Mouse (Mus musculus) induced T-regulatory cell, adult 2 months (primary cell): ENCODE measurements around the gene Dnajc5.

Experiments
- DNase-seq: peaks from one replicate; pipeline ENCODE4 v3.0.0-alpha.2; 2012; ENCODE audit warnings: low read depth

Dnajc5 gene

DNA sequence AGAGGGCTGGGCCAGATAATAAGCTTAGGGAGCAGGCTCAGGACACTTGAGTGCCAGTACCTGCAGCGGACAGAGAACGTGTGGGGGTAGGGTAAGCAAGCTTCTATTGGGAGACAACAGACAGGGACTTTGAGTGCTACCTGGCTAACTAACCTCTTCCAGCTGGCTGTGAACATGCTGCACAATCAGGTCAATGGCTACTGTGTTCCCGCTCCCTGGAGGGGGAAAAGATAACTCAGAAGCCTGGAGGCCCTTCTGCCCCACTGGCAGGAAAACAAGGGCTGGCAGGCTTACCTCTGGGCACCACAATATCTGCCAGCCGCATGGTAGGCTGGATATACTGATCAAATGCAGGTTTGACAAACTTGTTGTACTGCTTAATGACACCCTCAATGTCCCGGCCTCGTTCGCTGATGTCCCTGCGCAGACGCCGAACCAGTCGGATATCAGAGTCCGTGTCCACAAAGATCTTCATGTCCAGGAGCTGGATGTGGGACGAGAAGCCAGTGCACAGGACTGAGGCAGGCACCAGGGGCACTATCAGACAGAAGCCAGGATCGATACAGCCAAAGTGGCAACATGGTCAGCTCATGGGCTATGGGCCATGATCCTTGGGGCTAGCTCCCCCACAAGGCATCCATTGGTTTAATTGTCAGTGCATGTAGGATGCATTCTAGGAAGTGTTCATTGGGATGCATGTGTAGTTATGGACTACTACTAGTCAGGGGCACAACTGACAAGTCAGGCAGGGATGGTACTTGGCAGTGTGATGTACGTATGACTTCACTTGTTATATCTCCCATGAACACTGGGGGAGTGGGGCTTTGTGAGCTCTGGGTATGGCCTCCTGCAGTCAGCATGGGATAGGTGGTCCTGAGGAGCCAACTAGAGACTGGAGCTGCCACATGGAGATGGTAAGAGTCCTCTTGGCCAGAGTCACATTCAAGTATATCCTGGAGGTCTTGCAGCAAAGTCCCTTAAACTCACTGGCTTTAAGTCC is 52.9 kb downstream of the Dnajc5 start:
- no peak for DNase-seq

DNA sequence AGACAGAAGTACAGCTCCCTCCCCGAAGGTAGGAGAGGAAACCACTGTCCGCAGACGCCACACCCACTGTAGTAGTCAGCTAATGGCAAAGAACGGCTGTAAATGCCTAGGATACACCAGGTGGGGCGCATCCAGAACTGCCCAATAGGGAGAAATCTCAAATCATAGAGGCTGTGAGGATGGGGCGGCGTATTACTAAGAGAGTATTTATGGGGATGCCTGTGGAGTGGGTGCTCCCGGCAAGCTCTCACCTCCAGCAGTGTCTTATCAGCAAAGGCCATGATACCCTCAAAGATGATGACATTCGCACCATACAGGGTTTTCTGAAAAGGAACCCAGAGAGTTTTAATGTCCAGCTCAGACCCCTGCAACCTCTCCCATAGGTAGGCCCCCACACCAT is 53.7 kb downstream of the Dnajc5 start:
- DNase-seq, result no peak

DNA sequence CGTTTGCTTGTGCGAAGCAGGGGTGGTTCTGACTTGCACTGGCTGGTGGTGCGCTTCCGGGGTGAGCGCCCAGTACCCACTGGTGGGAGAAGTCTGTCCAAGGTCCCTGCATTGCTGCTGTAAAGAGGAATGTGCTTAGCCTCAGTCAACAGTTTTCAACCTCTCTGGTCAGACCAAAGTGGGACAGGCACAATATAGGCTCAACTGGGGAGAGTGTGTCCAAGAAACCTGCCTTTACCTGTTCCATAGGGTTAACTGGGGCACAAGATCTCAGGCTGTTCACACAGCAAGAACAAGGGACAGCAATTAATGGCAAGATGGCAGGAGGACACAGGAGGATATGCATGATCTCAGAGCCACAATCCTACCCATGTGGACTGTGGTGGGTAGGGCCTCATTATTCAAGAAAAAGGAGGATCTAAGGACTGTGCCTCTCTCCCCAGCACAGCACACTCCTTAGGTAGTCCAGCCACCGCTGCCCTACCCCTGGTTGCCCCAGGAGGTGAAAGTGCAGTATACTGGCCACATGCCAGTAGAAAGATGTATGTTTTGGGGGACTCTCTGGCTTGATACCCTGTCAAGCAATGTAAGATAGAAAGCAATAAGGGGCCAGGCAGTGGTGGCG is 54.7 kb downstream of the Dnajc5 start:
- no peak for DNase-seq

DNA sequence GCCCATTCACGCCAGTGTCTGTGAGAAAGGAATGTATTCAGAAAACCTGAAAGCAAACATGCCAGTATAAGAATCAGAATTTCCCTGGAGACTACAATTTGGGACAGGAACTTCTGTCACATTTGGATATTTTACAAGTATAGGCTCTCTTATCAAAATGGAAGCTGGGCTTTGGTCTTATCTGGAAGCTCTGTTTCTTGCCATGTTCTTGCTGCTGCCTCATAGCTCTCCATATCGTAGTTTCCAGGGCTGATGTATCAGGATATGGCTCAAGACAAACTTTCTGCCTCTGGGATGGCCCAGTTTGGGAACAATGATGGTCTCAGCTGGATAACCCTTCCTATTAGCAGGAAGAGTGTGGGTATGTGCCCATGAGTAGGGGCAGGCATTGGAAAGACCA is 56.3 kb downstream of the Dnajc5 start:
- no peak for DNase-seq

DNA sequence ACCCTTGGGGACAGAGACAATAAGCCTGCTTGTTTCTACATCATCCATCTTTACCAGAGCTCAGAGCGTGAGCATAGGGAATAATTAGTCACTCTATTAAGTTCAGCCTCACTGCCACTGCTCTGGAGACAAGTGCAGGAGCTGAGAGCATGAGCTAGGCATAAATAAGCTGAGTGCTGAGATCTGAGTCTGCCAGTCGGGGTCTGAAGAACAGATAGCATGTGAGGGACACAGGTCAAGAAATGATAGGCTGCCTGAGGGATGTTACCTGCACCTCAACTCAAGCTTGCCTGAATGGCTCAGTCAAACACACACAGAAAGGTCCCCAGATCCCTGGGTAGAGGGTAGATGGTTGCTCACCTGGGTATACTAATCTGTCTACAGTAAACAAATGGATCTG is 56.8 kb downstream of the Dnajc5 start:
- DNase-seq, result no peak

DNA sequence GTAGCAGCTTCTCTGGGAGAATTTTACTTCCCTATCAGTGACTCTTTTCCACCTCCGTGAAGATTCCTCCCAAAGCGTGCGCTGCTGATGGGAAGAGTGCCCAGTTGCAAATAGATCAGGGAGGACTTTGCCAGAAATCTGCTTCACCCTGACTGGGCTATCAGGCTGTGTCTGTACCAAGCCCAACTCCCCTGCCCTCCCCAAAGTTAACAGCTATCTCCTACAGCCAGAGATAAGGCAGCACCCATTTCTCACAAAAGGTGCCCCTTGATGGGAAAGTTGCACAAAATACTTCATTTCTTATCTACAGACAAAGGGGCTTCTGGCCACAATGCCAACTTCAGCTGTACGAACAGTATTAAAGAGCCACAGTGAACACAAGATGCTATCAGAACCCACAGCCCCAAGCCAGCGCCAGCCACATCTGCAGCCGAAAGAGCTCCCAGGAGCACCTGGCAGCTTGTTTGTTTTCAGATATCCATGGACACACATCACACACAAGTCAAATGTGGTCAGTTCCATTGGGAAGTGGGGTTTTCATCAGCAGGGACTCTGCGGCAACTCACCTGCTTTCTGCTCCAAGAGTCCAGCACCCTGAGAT is 57.8 kb downstream of the Dnajc5 start:
- no peak for DNase-seq

DNA sequence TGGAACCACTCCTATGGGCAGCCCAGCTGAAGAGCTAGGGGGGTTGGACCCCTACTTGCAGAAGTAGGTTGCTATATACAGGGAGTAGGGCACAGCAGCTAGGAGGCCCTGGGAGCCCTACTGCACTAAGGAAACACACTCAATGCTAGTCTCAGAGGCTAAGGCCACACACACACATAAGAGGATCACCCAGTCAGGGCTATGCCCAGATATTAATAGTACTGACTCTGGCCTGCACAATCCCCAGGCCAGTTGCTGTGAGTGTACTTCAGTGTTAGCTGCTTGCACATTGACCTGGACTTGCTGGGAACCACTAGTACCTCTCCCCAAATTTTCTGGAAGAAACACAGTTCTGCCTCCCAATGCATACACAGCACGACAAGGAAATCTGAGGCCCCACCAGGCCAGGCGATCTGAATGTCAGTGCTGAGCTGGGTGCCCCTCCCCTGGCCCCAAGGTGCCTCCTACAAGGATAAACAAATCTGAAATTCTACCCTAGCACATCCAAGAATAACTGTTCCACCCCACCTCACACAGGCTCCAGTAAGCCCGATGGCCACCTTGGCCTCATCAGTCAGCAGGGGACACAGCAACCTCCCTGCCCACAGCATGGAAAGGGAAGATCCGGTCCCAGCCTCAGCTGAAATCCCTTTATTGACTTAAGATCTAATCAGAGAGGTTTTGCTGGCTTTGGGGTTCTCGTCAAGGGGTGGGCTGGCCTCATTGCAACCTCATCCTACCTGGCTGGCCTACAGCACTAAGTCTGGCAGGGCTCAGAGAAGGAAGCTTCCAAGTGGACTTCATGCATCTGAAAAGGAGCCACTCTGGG is 58.7 kb downstream of the Dnajc5 start:
- no peak for DNase-seq

DNA sequence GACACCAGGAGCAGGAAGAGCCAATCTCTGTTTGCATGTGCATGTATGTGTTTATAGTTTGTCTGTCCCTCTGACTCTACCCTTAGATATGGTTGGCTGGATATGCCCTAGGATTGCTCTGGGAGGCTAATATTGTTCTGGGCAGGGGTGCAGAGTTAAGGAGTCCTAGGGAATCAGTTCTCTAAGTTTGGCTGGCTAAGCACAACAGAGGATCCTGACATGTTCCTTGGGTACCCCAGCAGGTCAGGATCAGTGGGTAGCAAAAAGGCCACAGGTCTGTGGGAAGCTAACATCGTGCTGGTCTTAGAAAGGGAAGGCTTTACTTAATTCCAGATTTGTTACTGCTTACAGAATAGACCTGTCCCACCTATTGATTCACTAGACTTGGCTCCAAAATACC is 59.4 kb downstream of the Dnajc5 start:
- no peak for DNase-seq

DNA sequence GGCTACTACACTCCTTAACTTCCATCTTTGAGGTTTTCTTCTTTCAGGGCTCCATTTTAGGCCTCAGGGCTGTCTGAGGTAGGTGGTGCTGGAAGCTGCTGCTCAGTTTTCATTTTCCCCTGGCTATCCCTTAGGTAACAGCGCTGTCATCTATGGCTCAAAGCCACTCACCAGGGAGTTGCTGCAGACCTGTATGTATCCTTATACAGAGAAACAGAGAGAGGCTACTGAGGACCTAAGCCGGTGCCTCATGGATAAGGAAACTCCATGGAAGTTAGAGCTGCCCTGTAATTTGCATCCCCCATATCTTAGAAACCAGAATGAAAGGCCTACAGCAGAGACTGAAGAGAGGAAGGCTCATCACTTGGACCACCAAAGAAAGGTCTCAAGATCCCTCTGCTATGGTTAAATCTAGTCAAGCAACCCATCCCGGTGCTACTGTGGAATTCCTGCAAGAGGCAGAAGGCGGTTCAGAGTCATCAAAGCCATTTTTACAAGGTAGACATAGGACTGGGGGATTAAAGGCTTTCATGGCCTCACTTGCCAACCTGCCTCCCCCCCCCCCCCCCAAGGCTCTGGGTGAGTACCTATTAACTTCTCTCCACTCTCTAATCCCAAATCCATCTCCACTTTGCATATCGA is 60.0 kb downstream of the Dnajc5 start:
- DNase-seq, result no peak

DNA sequence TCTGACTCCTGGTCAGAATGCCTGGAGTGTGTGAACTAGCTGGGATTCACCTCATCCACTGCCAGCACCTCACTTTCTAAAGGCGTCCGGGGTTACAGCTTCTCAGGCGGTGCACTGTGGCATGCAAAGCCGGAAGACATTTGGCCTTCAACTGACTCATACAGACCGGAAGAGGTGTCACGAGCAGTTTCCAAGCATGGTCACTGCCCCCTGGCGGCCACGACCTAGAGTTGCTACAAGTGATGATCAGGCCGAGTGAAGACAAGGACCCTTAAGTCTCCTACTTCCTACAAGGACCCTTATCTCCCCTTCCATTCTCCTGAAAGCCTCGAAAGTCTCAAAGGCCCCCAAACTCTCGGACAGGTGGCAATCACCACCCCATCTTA is 60.7 kb downstream of the Dnajc5 start:
- peak; percentile 95 for DNase-seq

DNA sequence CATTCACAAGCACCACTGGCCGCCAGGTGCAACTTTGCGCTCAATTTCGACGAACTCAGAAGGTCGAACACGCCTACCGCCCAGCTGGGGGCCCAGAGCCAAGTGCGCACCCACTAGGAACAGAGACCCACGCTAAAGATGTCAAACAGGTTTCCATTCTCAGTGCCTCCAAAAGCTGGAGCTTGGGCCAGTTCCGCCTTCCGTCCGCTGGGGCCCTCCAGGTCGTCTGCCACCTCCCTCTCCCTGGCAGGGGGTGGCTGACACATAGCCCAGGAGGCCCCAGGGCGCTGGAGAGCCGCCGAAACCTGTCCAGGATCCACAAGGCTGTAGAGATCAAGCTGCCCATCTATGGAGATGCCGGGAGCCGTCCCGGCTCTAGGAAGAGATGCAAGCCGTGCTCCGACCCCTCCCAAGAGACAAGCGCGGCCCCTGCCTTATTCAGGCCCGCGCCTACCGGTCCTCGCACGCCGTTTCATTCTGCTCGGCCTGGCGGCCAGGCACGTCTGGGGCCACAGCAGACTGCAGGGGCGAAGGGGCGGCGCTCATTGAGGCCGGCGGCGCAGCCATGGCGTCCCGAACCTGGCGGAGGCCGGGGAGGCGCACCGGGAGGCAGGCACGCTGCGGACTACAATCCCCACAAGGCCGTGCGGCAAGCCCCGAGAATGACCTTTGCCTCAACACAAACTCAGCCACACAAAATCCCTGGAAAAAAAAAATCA is 61.3 kb downstream of the Dnajc5 start:
- peak; percentile 86 for DNase-seq

DNA sequence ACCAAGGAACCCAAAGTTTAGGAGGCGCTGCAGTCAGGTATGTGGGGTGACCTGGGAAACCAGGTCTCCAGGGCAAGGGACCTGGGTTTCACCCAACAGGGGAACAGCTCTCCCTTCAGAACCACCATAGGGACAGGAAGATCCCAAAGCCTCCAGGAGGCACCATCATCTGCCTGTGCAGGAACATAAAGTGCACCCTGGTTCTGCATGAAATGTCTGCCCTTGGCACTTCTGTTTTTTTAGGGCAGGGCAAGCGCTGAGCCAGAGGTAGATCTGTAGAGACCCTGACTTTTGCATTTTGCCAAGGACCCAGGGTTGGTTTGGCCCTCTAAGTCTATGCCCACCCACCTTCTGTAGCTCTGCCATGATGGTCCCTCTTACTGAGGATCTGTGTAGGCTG is 62.1 kb downstream of the Dnajc5 start:
- DNase-seq, result no peak

DNA sequence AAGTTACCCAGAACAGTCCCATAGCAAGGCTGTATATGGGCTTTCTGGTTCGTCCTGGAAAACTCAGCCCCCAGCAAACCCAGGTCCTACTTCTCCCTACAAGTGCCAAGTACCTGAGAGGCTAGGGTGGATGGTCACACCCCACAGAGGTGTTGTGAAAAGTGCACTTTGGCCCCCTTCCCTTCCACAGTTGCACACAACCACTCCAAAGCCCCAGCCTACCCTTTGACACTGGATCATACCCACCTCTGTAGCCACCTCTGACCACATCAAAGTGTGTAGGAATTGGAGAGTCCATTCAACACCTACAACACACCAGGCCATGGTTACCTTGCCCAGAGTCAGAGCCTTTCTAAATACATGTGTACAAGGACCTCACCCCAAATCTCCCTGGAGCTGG is 62.7 kb downstream of the Dnajc5 start:
- no peak for DNase-seq

DNA sequence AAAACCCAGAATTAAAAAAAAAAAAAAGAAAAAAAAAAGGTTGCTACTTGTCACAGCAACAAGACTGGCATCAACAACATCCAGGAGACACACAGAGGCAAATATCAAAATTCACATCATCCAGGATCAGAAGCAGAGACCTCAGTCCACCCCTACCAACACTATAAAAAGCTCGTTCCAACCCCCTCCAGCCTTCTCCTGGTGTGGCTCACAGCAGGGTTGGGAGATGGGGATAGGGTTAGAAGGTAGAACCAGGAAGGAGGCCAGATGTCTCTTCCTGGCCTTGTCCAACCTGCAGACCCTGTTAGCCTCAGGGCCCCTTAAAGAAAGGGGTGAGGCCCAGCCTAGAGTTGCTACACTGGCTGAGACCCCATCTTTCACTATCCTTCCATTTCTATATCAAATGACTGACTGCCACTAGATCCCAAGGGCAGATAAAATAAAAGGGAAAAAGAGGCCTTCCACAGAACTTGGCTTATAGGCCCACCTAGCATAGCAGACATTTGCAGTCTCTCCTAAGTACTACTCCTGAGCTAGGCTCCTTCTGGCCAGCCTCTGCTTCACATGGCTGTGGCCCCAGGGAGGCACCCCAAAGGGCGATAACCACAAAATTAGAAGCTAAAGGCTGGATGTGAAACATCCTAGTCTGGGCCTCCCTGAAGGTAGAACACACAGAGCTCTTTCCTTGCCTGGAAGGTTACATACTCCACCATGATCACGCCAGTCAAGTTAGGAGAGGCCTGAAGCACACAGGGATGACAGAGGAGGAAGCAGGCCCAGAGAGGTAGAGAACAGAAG is 63.4 kb downstream of the Dnajc5 start:
- no peak for DNase-seq

DNA sequence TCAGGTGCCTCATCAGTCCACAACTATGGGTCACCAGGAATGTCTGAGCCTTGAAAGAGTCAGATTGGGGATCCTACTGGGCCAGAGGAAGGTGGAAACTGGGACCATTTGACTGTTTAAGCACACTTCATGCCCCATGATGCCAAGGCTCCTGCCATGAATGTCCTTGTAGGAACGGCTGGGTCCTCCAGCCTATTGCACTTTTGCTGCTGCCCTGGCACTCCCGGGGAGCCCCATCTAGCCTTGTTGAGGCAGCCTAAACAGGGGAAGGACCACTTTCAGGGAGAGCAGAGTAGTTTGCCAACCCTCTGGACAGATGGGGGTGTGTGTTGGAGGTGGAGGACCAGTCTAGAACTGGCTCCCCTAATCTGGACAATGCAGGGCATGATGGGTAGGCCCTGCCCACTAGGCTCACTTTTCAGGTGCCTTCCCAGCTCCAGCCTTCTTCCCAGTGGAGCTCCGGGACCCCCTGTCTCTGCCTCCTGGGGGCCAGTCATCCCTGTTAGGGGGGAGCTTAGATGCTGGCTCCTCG is 64.2 kb downstream of the Dnajc5 start, which contains the start of gene Uckl1:
TSS of gene Uckl1 (minus strand) at position 482 of the 532 bp plus-strand sequence.
- DNase-seq, result no peak

DNA sequence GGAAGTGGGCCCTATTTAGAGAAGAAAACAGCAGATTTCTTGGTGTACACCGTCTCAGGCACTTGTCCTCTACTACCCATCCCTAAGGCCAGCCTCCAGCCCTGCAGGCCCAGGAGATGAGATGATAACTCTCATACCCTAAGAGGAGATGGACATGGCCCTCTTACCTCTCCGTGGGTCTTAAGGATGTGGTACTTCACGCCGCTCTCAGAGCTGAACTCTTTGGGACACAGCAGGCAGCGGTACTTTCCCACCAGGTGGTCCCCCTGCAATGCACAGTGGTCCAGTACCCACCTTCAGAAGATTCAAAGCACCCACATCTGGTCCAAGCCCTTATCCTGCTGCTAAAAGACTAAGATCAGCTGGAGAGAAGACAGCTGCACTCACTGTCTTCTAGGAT is 65.2 kb downstream of the Dnajc5 start:
- DNase-seq, result no peak

DNA sequence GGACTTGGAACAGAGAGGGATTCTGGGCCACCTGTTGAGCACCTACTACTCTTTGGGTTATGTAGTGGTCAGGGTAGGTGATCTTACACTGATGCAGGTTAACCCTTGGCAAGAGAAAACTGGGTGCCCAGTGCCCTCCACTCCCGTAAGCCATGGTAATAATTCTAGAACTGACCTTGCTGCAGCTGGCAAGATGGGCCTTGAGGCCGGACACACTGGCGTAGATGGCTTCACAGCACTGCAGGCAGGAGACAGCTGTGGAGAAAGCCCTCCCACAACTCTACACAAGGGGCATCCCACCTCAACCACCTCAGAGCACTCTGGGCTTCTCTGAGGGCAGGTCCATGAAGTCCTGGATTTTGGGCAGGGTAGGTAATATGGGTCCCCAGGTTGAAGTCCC is 65.8 kb downstream of the Dnajc5 start:
- no peak for DNase-seq

DNA sequence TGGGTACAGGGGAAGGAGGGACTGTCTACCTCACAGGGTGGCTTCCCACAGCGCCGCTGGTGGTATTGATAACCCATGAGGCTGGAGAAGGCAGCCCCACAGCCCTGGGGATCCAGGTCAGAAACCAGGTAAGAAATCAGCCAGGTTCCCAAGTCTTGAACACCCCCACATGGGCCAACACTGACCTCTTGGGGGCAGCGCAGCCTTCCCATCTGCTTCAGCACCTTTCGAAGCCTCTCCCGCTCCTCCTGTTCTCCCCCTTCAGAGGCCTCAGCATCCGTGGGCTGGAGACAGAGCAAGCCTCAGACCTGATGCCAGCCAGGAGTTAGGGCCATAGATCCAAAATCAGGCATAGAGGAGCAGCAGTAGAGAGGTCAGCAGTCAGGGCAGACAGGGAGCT is 67.5 kb downstream of the Dnajc5 start:
- DNase-seq, result no peak

DNA sequence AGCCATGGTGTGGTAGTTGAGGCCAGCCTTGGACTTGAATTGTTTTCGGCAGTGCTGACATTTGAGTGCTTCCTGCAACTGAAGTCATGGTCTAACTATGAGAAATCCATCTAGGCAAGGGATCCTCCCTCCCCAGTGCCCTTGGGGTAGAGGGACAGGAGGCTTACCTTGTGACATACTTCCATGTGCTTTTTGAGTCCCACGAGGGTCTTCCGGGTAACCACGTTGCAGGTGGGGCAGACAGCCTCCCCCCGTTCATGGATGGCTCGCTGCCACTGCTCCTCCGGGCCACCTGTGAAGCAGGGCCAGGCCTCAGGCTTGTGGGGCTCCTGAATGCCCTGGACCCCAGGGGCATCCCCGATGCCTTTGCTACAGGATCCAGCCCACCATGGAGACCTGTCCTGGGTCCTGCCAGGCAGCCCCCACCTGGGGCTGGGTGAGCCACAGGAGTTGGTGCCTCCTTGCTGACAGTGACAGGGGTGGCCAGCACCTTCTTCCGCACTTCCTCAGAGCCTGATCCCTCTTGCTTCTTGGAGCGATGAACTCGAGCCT is 68.0 kb downstream of the Dnajc5 start:
- DNase-seq, result no peak
